7 mouse cellular contexts compared by ENCODE assay signal in genomic region chr11:23271770-23272724, GRCm38 (mm10). TPM values are rescaled to one million over a fixed set of nuclear protein-coding genes. Genes with fewer than 3 reads are reported as not detected.
DNase-seq lines count a peak whose midpoint lies in the region; ATAC-seq and TF ChIP-seq lines count a peak whose summit lies in the region.

No protein-coding gene starts in this region.

- no peaks in the 10 kb centered on the region for H3K27me3 ChIP-seq in MEL (ENCODE audit: control insufficient read depth in 1 of 2, insufficient read depth in 2 of 2, low read length in 2 of 2)

- intact Hi-C loops in left cerebral cortex, postnatal 25 days (cut with DNase I) = loop anchor here (1.0 to 5.0 kb wide), 4 partner anchors 121 to 640 kb away; partner anchors contain the start of gene Fam161a
- intact Hi-C loops in heart, postnatal 14 days (cut with DNase I) = loop anchor here (1.0 to 5.0 kb wide), 4 partner anchors 123 to 640 kb away; partner anchors contain the start of gene Fam161a

- peaks cover 0 to 78% of the 10 kb centered on the region in 2 experiments; a peak in 2 of 4 replicates for H3K36me3 ChIP-seq in MEL (ENCODE audit: control insufficient read depth in 1 of 2, insufficient read depth in 2 of 2, low read length in 2 of 2)

- H3K27ac ChIP-seq in MEL (ENCODE audit: control insufficient read depth, low read depth, low read length) = no peak overlapping the region

- no peaks in the 10 kb centered on the region for H3K4me1 ChIP-seq in MEL (ENCODE audit: control insufficient read depth in 1 of 2, insufficient read depth in 2 of 2, low read length in 2 of 2)

- no peaks in the 10 kb centered on the region for H3K9me3 ChIP-seq in MEL (replicated peaks; ENCODE audit: insufficient read depth, low read length)

- TF ChIP-seq CTCF in MEL (IDR thresholded peaks at IDR 0.05 in 2 of 3, conservative IDR thresholded peaks at IDR 0.05 in 1 of 3; ENCODE audit: control insufficient read depth in 1 of 3, insufficient read depth in 1 of 3, low read depth in 2 of 3, low read length in 3 of 3, poor library complexity in 1 of 3, severe bottlenecking in 1 of 3) = peak; percentile 29 to 73 (median 33); a peak in 5 of 6 replicates

- TF ChIP-seq RAD21 in MEL (IDR thresholded peaks at IDR 0.05; ENCODE audit: low read depth, low read length) = peak; percentile 82

- TF ChIP-seq POLR2A in MEL (IDR thresholded peaks at IDR 0.05; ENCODE audit: control insufficient read depth in 1 of 2, insufficient read depth in 1 of 2, low read depth in 1 of 2, low read length in 2 of 2, poor library complexity in 1 of 2) = no peak

- H3K9ac ChIP-seq in MEL (ENCODE audit: control insufficient read depth, low read depth, low read length, poor library complexity, severe bottlenecking) = no peak overlapping the region

- 0 out of 2 replicates have a peak, but pooled peaks cover 2% of the 10 kb centered on the region for H3K79me2 ChIP-seq in MEL (ENCODE audit: control insufficient read depth, insufficient read depth, low read length, poor library complexity)

- ATAC-seq in megakaryocyte, adult 5-6 weeks (ENCODE audit: poor library complexity, severe bottlenecking) = peak; percentile 77

- TF ChIP-seq EP300 in MEL (IDR thresholded peaks at IDR 0.05; ENCODE audit: low read depth in 1 of 2, low read length in 2 of 2) = no peak

- no peak overlapping the region for H3K4me3 ChIP-seq in MEL (ENCODE audit: control insufficient read depth in 1 of 2, insufficient read depth in 1 of 2, low read depth in 2 of 2, low read length in 2 of 2)

- DNase-seq in left cerebral cortex, postnatal 25 days (ENCODE audit: low spot score in 2 of 2) = peak; percentile 14 to 54
- DNase-seq in left cerebral cortex, adult 8-10 months (ENCODE audit: low spot score in 2 of 2) = no peak
- peak; percentile 73 for DNase-seq in MEL (ENCODE audit: low read depth, low spot score)
- DNase-seq in c-Kit-negative CD71-positive TER-119-positive erythroid progenitor cells, embryonic 14.5 days (ENCODE audit: low read depth, low spot score) = peak; percentile 29
- peak; percentile 8 to 68 for DNase-seq in heart, postnatal 14 days
- DNase-seq in layer of hippocampus, adult 9-10 months (ENCODE audit: low spot score) = no peak

TF ChIP-seq in MEL, 35 proteins besides CTCF, POLR2A, EP300 and RAD21:
- TF ChIP-seq MYB (IDR thresholded peaks at IDR 0.05; ENCODE audit: low read depth, low read length) = no peak
- TF ChIP-seq GATA1 (IDR thresholded peaks at IDR 0.05; ENCODE audit: low read depth, low read length) = no peak
- no peak for TF ChIP-seq KAT2A (conservative IDR thresholded peaks at IDR 0.05; ENCODE audit: low read depth, low read length)
- TF ChIP-seq ETS1 (IDR thresholded peaks at IDR 0.05; ENCODE audit: low read depth, low read length) = no peak
- peak; percentile 59 for TF ChIP-seq ZC3H11A (IDR thresholded peaks at IDR 0.05; ENCODE audit: low read depth, low read length)
- no peak; the same call in 1 of the 2 replicates for TF ChIP-seq SIN3A (IDR thresholded peaks at IDR 0.05; ENCODE audit: low read length)
- TF ChIP-seq CHD2 (IDR thresholded peaks at IDR 0.05; ENCODE audit: low read length) = no peak
- TF ChIP-seq RCOR1 (IDR thresholded peaks at IDR 0.05; ENCODE audit: low read depth, low read length) = no peak
- TF ChIP-seq HCFC1 (IDR thresholded peaks at IDR 0.05; ENCODE audit: low read depth, low read length) = no peak
- no peak for TF ChIP-seq MEF2A (IDR thresholded peaks at IDR 0.05; ENCODE audit: extremely low read depth, insufficient replicate concordance, low read depth, low read length, poor library complexity, severe bottlenecking)
- TF ChIP-seq E2F4 (IDR thresholded peaks at IDR 0.05; ENCODE audit: borderline replicate concordance, low read depth, low read length) = no peak
- no peak for TF ChIP-seq POLR2AphosphoS2 (IDR thresholded peaks at IDR 0.05; ENCODE audit: low read length)
- no peak for TF ChIP-seq UBTF (IDR thresholded peaks at IDR 0.05; ENCODE audit: borderline replicate concordance, insufficient read depth, low read depth, low read length)
- TF ChIP-seq POLR2AphosphoS5 (IDR thresholded peaks at IDR 0.05; ENCODE audit: borderline replicate concordance, low read depth, low read length) = no peak
- no peak for TF ChIP-seq JUND (IDR thresholded peaks at IDR 0.05; ENCODE audit: low read depth, low read length)
- no peak for TF ChIP-seq USF2 (IDR thresholded peaks at IDR 0.05; ENCODE audit: borderline replicate concordance in 1 of 2, insufficient read depth in 1 of 2, low read depth in 1 of 2, low read length in 2 of 2)
- TF ChIP-seq NELFE (IDR thresholded peaks at IDR 0.05; ENCODE audit: low read depth, low read length) = no peak
- TF ChIP-seq ZNF384 (IDR thresholded peaks at IDR 0.05; ENCODE audit: low read depth, low read length) = peak; percentile 98
- 0 out of 2 replicates have a peak, but pooled peaks have one; percentile 16 for TF ChIP-seq MYC (IDR thresholded peaks at IDR 0.05; ENCODE audit: low read depth, low read length)
- no peak for TF ChIP-seq NRF1 (IDR thresholded peaks at IDR 0.05; ENCODE audit: insufficient read depth, low read depth, low read length, poor library complexity, severe bottlenecking)
- TF ChIP-seq ELF1 (IDR thresholded peaks at IDR 0.05; ENCODE audit: low read depth, low read length) = no peak
- no peak for TF ChIP-seq TCF12 (IDR thresholded peaks at IDR 0.05; ENCODE audit: low read depth, low read length)
- peak; percentile 18; the same call in 1 of the 2 replicates for TF ChIP-seq MXI1 (IDR thresholded peaks at IDR 0.05; ENCODE audit: low read depth, low read length)
- TF ChIP-seq BHLHE40 (IDR thresholded peaks at IDR 0.05; ENCODE audit: borderline replicate concordance, low read depth, low read length) = no peak
- peak; percentile 72 for TF ChIP-seq SMC3 (IDR thresholded peaks at IDR 0.05; ENCODE audit: low read depth, low read length)

RNA-seq across cellular contexts. Expression of gene Xpo1, which starts 16.2 kb away (rescaled TPM):
- total RNA-seq in left cerebral cortex, postnatal 25 days (2021) = 10 to 100 TPM; 67.7 to 69.2 TPM
- total RNA-seq in left cerebral cortex, adult 8-10 months (2022) = 10 to 100 TPM; 52.4 to 58.9 (median 57.1) TPM
- 119 and 143 TPM in 2 replicates for total RNA-seq in MEL (2012; rRNA removed)
- 100 to 1,000 TPM in 1 of 2 experiments, 10 to 100 TPM in 1; 95.0 to 276 TPM for polyA plus RNA-seq in MEL (2012; ENCODE audit: insufficient read depth in 1 of 2, insufficient read length in 2 of 2, low read depth in 1 of 2, low replicate concordance in 2 of 2, missing spikeins in 1 of 2)
- total RNA-seq in heart, postnatal 14 days (2021) = 10 to 100 TPM; 38.9 to 41.7 TPM
- 102 and 115 TPM in 2 replicates for total RNA-seq in megakaryocyte, adult 5-6 weeks (2015)
- 173 and 210 TPM in 2 replicates for total RNA-seq in megakaryocyte, adult 5-6 weeks (2017)

RNA-seq across cellular contexts. Expression of gene Usp34, which starts 34.6 kb away (rescaled TPM):
- total RNA-seq in left cerebral cortex, postnatal 25 days (2021) = 100 to 1,000 TPM; 104 to 105 TPM
- total RNA-seq in left cerebral cortex, adult 8-10 months (2022) = 100 to 1,000 TPM in 2 of 4 experiments, 10 to 100 TPM in 2; 78.6 to 110 (median 94.6) TPM
- total RNA-seq in MEL (2012; rRNA removed) = 30.4 and 36.8 TPM in 2 replicates
- 10 to 100 TPM; 34.9 to 36.6 TPM for polyA plus RNA-seq in MEL (2012; ENCODE audit: insufficient read depth in 1 of 2, insufficient read length in 2 of 2, low read depth in 1 of 2, low replicate concordance in 2 of 2, missing spikeins in 1 of 2)
- 10 to 100 TPM; 41.7 to 43.9 TPM for total RNA-seq in heart, postnatal 14 days (2021)
- total RNA-seq in megakaryocyte, adult 5-6 weeks (2015) = 48.5 and 54.5 TPM in 2 replicates
- 39.3 and 46.1 TPM in 2 replicates for total RNA-seq in megakaryocyte, adult 5-6 weeks (2017)

Comparison
In these comparisons a context has a peak if more than half of its experiments do, and no peak if none do; other contexts are left out.
1. DNase-seq: peak in left cerebral cortex, postnatal 25 days (2 of 2), MEL (single experiment), c-Kit-negative CD71-positive TER-119-positive erythroid progenitor cells, embryonic 14.5 days (single experiment) and heart, postnatal 14 days (2 of 2); none in left cerebral cortex, adult 8-10 months (0 of 2) and layer of hippocampus, adult 9-10 months (single experiment).